Mouse (Mus musculus) left cerebral cortex, adult 11 months (tissue): Measurements from ENCODE around the gene Stab1.

Source experiments
- DNase-seq: peaks from one replicate; pipeline ENCODE4 v3.0.0; 2022; ENCODE audit warnings: low spot score

Stab1 gene

GRCm38 (mm10) chr14:31194891-31195513 lies 26.6 kb upstream of the Stab1 start:
- no peak for DNase-seq

GRCm38 (mm10) chr14:31194441-31194840 lies 26.0 kb upstream of the Stab1 start:
- no peak for DNase-seq

GRCm38 (mm10) chr14:31193791-31194190 lies 25.4 kb upstream of the Stab1 start:
- no peak for DNase-seq

GRCm38 (mm10) chr14:31191936-31192335 lies 23.5 kb upstream of the Stab1 start:
- DNase-seq: no peak

GRCm38 (mm10) chr14:31189348-31189747 lies 20.9 kb upstream of the Stab1 start:
- no peak for DNase-seq

GRCm38 (mm10) chr14:31188771-31189181 lies 20.3 kb upstream of the Stab1 start:
- DNase-seq: no peak

GRCm38 (mm10) chr14:31186656-31187055 lies 18.2 kb upstream of the Stab1 start:
- no peak for DNase-seq

- no peak for DNase-seq
These were observed 15.8 kb upstream of the Stab1 start for GRCm38 (mm10) chr14:31184195-31184594.

- DNase-seq: no peak
These were observed 15.1 kb upstream of the Stab1 start for GRCm38 (mm10) chr14:31183541-31183940.

- DNase-seq: no peak
These were observed 14.4 kb upstream of the Stab1 start for GRCm38 (mm10) chr14:31182786-31183290.

- DNase-seq: no peak
These were observed 13.1 kb upstream of the Stab1 start for GRCm38 (mm10) chr14:31181512-31181911.

- no peak for DNase-seq
These were observed 11.4 kb upstream of the Stab1 start for GRCm38 (mm10) chr14:31179677-31180365.

- DNase-seq: no peak
These were observed 9.3 kb upstream of the Stab1 start for GRCm38 (mm10) chr14:31177715-31178114.

- DNase-seq: no peak
These were observed 8.8 kb upstream of the Stab1 start for GRCm38 (mm10) chr14:31177287-31177686.

- DNase-seq: no peak
These were observed 5.1 kb upstream of the Stab1 start for GRCm38 (mm10) chr14:31173537-31173936.

GRCm38 (mm10) chr14:31172781-31173455 lies 4.5 kb upstream of the Stab1 start:
- DNase-seq: no peak

- DNase-seq: no peak
These were observed 3.4 kb upstream of the Stab1 start for GRCm38 (mm10) chr14:31171821-31172220.

- no peak for DNase-seq
These were observed 2.9 kb upstream of the Stab1 start for GRCm38 (mm10) chr14:31171386-31171785.

GRCm38 (mm10) chr14:31170963-31171362 lies 2.5 kb upstream of the Stab1 start:
- DNase-seq: no peak

- DNase-seq: no peak
These were observed 1.1 kb upstream of the Stab1 start for GRCm38 (mm10) chr14:31169508-31169907.

- DNase-seq: no peak
These were observed 1.6 kb downstream of the Stab1 start for GRCm38 (mm10) chr14:31166827-31167226.

GRCm38 (mm10) chr14:31165991-31166630 lies 2.3 kb downstream of the Stab1 start:
- DNase-seq: no peak

- no peak for DNase-seq
These were observed 3.0 kb downstream of the Stab1 start for GRCm38 (mm10) chr14:31165458-31165857.
